Mouse (Mus musculus): ENCODE measurements around the gene Son.

GRCm38 (mm10) chr16:91689791-91690190 lies 42.5 kb downstream of the Son start:
- TF ChIP-seq CTCF (IDR thresholded peaks at IDR 0.05; ENCODE audit: low read depth) (no peak), EP300 (IDR thresholded peaks at IDR 0.05; ENCODE audit: low read depth) (no peak; the same call in none of the 2 replicates)

Measured in liver, embryonic 14.5 days (tissue).